Comparison of ENCODE assay signal across 28 mouse cellular contexts in the genomic region with DNA sequence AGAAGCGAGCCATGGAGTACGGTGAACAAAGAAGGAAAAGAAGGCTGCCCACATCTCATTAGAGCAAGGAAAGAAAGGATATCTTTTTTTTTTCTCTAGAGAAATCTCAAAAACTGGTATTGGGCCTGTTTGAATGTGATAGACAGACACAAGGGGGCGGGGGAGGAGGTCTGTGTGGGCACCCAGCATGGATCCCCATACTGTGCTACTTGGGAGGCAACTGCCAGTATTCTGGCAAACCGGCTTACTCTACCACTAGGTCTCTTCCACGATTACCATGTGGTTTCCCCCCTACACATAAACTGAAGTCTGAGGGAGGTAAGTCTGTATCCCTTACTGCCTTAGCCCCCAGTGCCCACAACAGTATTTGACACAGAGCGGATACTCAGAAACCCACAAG. TPM values are rescaled to one million over a fixed set of nuclear protein-coding genes. Genes with fewer than 3 reads are reported as not detected.
"Had no signal": no experiment of that assay in that cellular context is flagged by ENCODE, and none has a peak within 500 bp of the region (broad histone marks: within the 10 kb centered on the region; RNA-seq: fewer than 3 reads in every experiment).

No protein-coding gene starts in this region.

- H3K4me3 ChIP-seq: heart, adult 2 months; heart, embryonic 13.5 days; heart, embryonic 15.5 days; hindbrain, embryonic 13.5 days; hindbrain, embryonic 15.5 days; kidney, embryonic 15.5 days; limb, embryonic 13.5 days; limb, embryonic 15.5 days; liver, embryonic 12.5 days had no signal

- H3K4me1 ChIP-seq: heart, embryonic 13.5 days; heart, embryonic 15.5 days; kidney, embryonic 15.5 days; limb, embryonic 13.5 days; limb, embryonic 15.5 days; liver, embryonic 12.5 days had no signal

- DNase-seq: forebrain, postnatal 0 days; gastrocnemius, postnatal 14 days; gastrocnemius, postnatal 36 days; heart, adult 2 months; heart, postnatal 14 days; heart, postnatal 36 days; kidney, adult 11 months; kidney, adult 2 months; kidney, adult 9 months; kidney, postnatal 14 days; kidney, postnatal 36 days; left cerebral cortex, postnatal 4 days had no signal

- H3K27ac ChIP-seq: heart, adult 2 months; heart, embryonic 13.5 days; heart, embryonic 15.5 days; hindbrain, embryonic 13.5 days; hindbrain, embryonic 15.5 days; hindbrain, postnatal 0 days; kidney, embryonic 15.5 days; kidney, postnatal 0 days; limb, embryonic 13.5 days; limb, embryonic 15.5 days; liver, embryonic 12.5 days; liver, embryonic 14.5 days had no signal

RNA-seq across cellular contexts. Expression of a gene that starts 59.4 kb away (rescaled TPM):
- total RNA-seq: hematopoietic stem cell, adult 5-6 weeks had no signal

RNA-seq across cellular contexts. Expression of a gene that starts 59.6 kb away (rescaled TPM):
- total RNA-seq: gastrocnemius, adult 18-20 months; gastrocnemius, adult 8-10 months; gastrocnemius, postnatal 36 days; heart, adult 2 months; heart, postnatal 14 days; heart, postnatal 36 days; hematopoietic stem cell, adult 5-6 weeks; liver, adult 2 months had no signal
- polyA plus RNA-seq: large intestine, adult 2 months; liver, adult 2 months had no signal
